Comparison of ENCODE assay signal across 17 mouse cellular contexts in the genomic region with DNA sequence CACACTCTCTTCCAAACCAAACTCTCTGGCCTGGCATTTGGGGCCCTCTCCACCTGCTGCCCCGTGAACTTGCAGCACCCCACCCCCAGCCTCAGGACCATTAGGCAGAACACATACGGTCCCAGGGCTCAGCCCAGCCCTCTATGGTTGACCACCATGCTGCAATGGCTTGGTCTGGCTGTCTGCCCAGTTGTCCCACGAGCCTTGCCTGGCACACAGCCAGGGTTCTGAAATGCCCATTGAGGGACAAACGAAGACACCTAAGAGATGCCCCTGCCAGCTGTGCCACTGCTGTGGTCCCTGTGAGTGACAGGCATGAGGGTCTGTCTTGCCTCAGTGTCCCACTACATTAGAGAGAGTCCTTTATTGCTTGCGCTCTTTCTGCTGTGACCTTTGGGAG. TPM values are rescaled to one million over a fixed set of nuclear protein-coding genes. Genes with fewer than 3 reads are reported as not detected.
DNase-seq lines count a peak whose midpoint lies in the region; ATAC-seq lines count a peak whose summit lies in the region.
"Had no signal": no experiment of that assay in that cellular context is flagged by ENCODE, and none has a peak within 500 bp of the region (broad histone marks: within the 10 kb centered on the region; RNA-seq: fewer than 3 reads in every experiment).

No protein-coding gene starts in this region.

- no peak overlapping the region for H3K27ac ChIP-seq in heart, embryonic 11.5 days (ENCODE audit: low read depth, low read length)
- no peak overlapping the region for H3K27ac ChIP-seq in midbrain, embryonic 14.5 days (replicated peaks; ENCODE audit: low read depth, low read length)
- no peak overlapping the region for H3K27ac ChIP-seq in midbrain, embryonic 15.5 days
- H3K27ac ChIP-seq in heart, embryonic 12.5 days (ENCODE audit: poor library complexity, severe bottlenecking): no peak overlapping the region
- H3K27ac ChIP-seq: embryonic facial prominence, embryonic 13.5 days; heart, adult 2 months had no signal

- no peak overlapping the region for H3K4me2 ChIP-seq in heart, embryonic 11.5 days
- H3K4me2 ChIP-seq in midbrain, embryonic 14.5 days (ENCODE audit: low read length): no peak overlapping the region
- no peak overlapping the region for H3K4me2 ChIP-seq in midbrain, embryonic 15.5 days
- no peak overlapping the region for H3K4me2 ChIP-seq in heart, embryonic 12.5 days
- H3K4me2 ChIP-seq: embryonic facial prominence, embryonic 13.5 days; liver, embryonic 11.5 days had no signal

- no peak for DNase-seq in heart, adult 8-10 months (ENCODE audit: low spot score)
- peak; percentile 30 for DNase-seq in midbrain, embryonic 14.5 days
- DNase-seq in MN1 (ENCODE audit: low spot score): peak; percentile 62
- peak; percentile 36 for DNase-seq in lung, postnatal 10 days
- no peak for DNase-seq in right cerebral cortex, postnatal 25 days
- DNase-seq: heart, adult 2 months; heart, postnatal 36 days; layer of hippocampus, adult 9-11 months had no signal

- 81% methylated on average over 5 of the region's 5 CpGs for WGBS in heart, embryonic 11.5 days (ENCODE audit: insufficient replicate concordance)
- WGBS in midbrain, embryonic 14.5 days: 64% methylated on average over 5 of the region's 5 CpGs
- 64% methylated on average over 5 of the region's 5 CpGs for WGBS in midbrain, embryonic 15.5 days
- WGBS in heart, embryonic 12.5 days: 76% methylated on average over 5 of the region's 5 CpGs

- no peaks in the 10 kb centered on the region for H3K36me3 ChIP-seq in heart, embryonic 11.5 days (ENCODE audit: control insufficient read depth, insufficient read depth, low read length)
- peaks cover 23% of the 10 kb centered on the region for H3K36me3 ChIP-seq in midbrain, embryonic 14.5 days (ENCODE audit: control insufficient read depth, insufficient read depth, low read length)
- peaks cover 19% of the 10 kb centered on the region for H3K36me3 ChIP-seq in midbrain, embryonic 15.5 days (replicated peaks)
- no peaks in the 10 kb centered on the region for H3K36me3 ChIP-seq in heart, embryonic 12.5 days

- no peaks in the 10 kb centered on the region for H3K27me3 ChIP-seq in heart, embryonic 11.5 days (ENCODE audit: control insufficient read depth, insufficient read depth, low read length)
- H3K27me3 ChIP-seq in midbrain, embryonic 14.5 days (ENCODE audit: control insufficient read depth, insufficient read depth, low read length): no peaks in the 10 kb centered on the region
- no peaks in the 10 kb centered on the region for H3K27me3 ChIP-seq in midbrain, embryonic 15.5 days (replicated peaks)
- peaks cover 13% of the 10 kb centered on the region for H3K27me3 ChIP-seq in heart, embryonic 12.5 days (replicated peaks)
- H3K27me3 ChIP-seq: embryonic facial prominence, embryonic 13.5 days had no signal

- H3K9me3 ChIP-seq in heart, embryonic 11.5 days (replicated peaks; ENCODE audit: control insufficient read depth, low read length): no peaks in the 10 kb centered on the region
- H3K9me3 ChIP-seq in midbrain, embryonic 14.5 days (ENCODE audit: control insufficient read depth, low read length): no peaks in the 10 kb centered on the region
- H3K9me3 ChIP-seq in midbrain, embryonic 15.5 days: no peaks in the 10 kb centered on the region
- peaks cover 9% of the 10 kb centered on the region for H3K9me3 ChIP-seq in heart, embryonic 12.5 days (replicated peaks)

- no peak overlapping the region for H3K4me3 ChIP-seq in heart, embryonic 11.5 days (ENCODE audit: low read depth, low read length)
- no peak overlapping the region for H3K4me3 ChIP-seq in midbrain, embryonic 14.5 days (replicated peaks; ENCODE audit: low read depth, low read length)
- no peak overlapping the region for H3K4me3 ChIP-seq in midbrain, embryonic 15.5 days
- no peak overlapping the region for H3K4me3 ChIP-seq in heart, embryonic 12.5 days
- H3K4me3 ChIP-seq: embryonic facial prominence, embryonic 13.5 days; heart, adult 2 months; myocyte had no signal

- H3K9ac ChIP-seq in heart, embryonic 11.5 days (ENCODE audit: low read depth, low read length): no peak overlapping the region
- H3K9ac ChIP-seq in midbrain, embryonic 14.5 days (replicated peaks; ENCODE audit: low read length): no peak overlapping the region
- no peak overlapping the region for H3K9ac ChIP-seq in midbrain, embryonic 15.5 days
- no peak overlapping the region for H3K9ac ChIP-seq in heart, embryonic 12.5 days
- H3K9ac ChIP-seq: embryonic facial prominence, embryonic 13.5 days had no signal

- no peaks in the 10 kb centered on the region for H3K4me1 ChIP-seq in heart, embryonic 11.5 days (ENCODE audit: control insufficient read depth, insufficient read depth, low read length)
- no peaks in the 10 kb centered on the region for H3K4me1 ChIP-seq in midbrain, embryonic 14.5 days (ENCODE audit: control insufficient read depth, insufficient read depth, low read length)
- no peaks in the 10 kb centered on the region for H3K4me1 ChIP-seq in midbrain, embryonic 15.5 days
- no peaks in the 10 kb centered on the region for H3K4me1 ChIP-seq in heart, embryonic 12.5 days (replicated peaks)
- H3K4me1 ChIP-seq: embryonic facial prominence, embryonic 13.5 days had no signal

- ATAC-seq in heart, embryonic 11.5 days (replicated peaks; ENCODE audit: insufficient number of reproducible peaks, low FRiP score, low TSS enrichment): 0 out of 2 replicates have a peak, but pooled peaks have one; percentile 39
- ATAC-seq in midbrain, embryonic 14.5 days (ENCODE audit: low FRiP score, low TSS enrichment): no peak
- ATAC-seq in midbrain, embryonic 15.5 days (replicated peaks): no peak
- ATAC-seq in heart, embryonic 12.5 days (ENCODE audit: insufficient number of reproducible peaks, low FRiP score): no peak
- ATAC-seq: activated CD4-positive, CD25-positive, alpha-beta regulatory T cell, adult 4 months; CD4-positive, CD25-positive, alpha-beta regulatory T cell, adult 4 months; inflammation-experienced regulatory T-cells, adult 6 months had no signal

RNA-seq across cellular contexts. Expression of a gene that starts 17.2 kb away (rescaled TPM):
- 50.3 and 52.6 TPM in 2 replicates for polyA plus RNA-seq in heart, embryonic 11.5 days (2014; fragmentation: Nextera tagmentation; extraction: Ambion mirVana)
- total RNA-seq in heart, adult 8-10 months (2022): 10 to 100 TPM; 14.8 to 21.1 (median 19.0) TPM
- 60.8 and 67.1 TPM in 2 replicates for polyA plus RNA-seq in midbrain, embryonic 14.5 days (2014; fragmentation: Nextera tagmentation; extraction: Ambion mirVana)
- polyA plus RNA-seq in midbrain, embryonic 15.5 days (2015; fragmentation: Nextera tagmentation; extraction: Ambion mirVana): 54.8 and 55.6 TPM in 2 replicates
- 41.8 and 48.1 TPM in 2 replicates for polyA plus RNA-seq in heart, embryonic 12.5 days (2016; fragmentation: Nextera tagmentation; extraction: Ambion mirVana)

RNA-seq across cellular contexts. Expression of a gene that starts 30.4 kb away (rescaled TPM):
- 0.72 and 1.2 TPM in 2 replicates for polyA plus RNA-seq in heart, embryonic 11.5 days (2014; fragmentation: Nextera tagmentation; extraction: Ambion mirVana)
- under 1 TPM; 0.24 to 0.82 (median 0.53) TPM for total RNA-seq in heart, adult 8-10 months (2022)
- 23.9 and 30.8 TPM in 2 replicates for polyA plus RNA-seq in midbrain, embryonic 14.5 days (2014; fragmentation: Nextera tagmentation; extraction: Ambion mirVana)
- 31.4 and 33.2 TPM in 2 replicates for polyA plus RNA-seq in midbrain, embryonic 15.5 days (2015; fragmentation: Nextera tagmentation; extraction: Ambion mirVana)
- polyA plus RNA-seq in heart, embryonic 12.5 days (2016; fragmentation: Nextera tagmentation; extraction: Ambion mirVana): 1.5 and 1.9 TPM in 2 replicates

RNA-seq across cellular contexts. Expression of a gene that starts 45.4 kb away (rescaled TPM):
- polyA plus RNA-seq in heart, embryonic 11.5 days (2014; fragmentation: Nextera tagmentation; extraction: Ambion mirVana): 2.5 and 2.7 TPM in 2 replicates
- 1 to 10 TPM in 1 of 4 experiments, under 1 TPM in 3; 0.31 to 1.3 (median 0.67) TPM for total RNA-seq in heart, adult 8-10 months (2022)
- polyA plus RNA-seq in midbrain, embryonic 14.5 days (2014; fragmentation: Nextera tagmentation; extraction: Ambion mirVana): 38.2 and 46.8 TPM in 2 replicates
- polyA plus RNA-seq in midbrain, embryonic 15.5 days (2015; fragmentation: Nextera tagmentation; extraction: Ambion mirVana): 52.0 and 53.2 TPM in 2 replicates
- polyA plus RNA-seq in heart, embryonic 12.5 days (2016; fragmentation: Nextera tagmentation; extraction: Ambion mirVana): 3.0 and 3.1 TPM in 2 replicates

Comparison
In these comparisons a context has a peak if more than half of its experiments do, and no peak if none do; other contexts are left out.
1. DNase-seq: peak in midbrain, embryonic 14.5 days (single experiment), MN1 (single experiment) and lung, postnatal 10 days (single experiment); none in heart, adult 8-10 months (single experiment) and right cerebral cortex, postnatal 25 days (single experiment).